Mouse (Mus musculus) adrenal gland, adult 8-10 months (tissue): ENCODE measurements around the gene Tmigd3. TPM values are rescaled to one million over a fixed set of nuclear protein-coding genes. Genes with fewer than 3 reads are reported as not detected.
A peak's percentile ranks its signal among the peaks of the same experiment; 100 is the strongest.

Source experiments
- DNase-seq: peaks from one replicate; pipeline ENCODE4 v3.0.0; 2022
- total RNA-seq, 4 experiments: library from RNA; stranded (reverse); gene quantifications; 2 replicates each; pipeline ENCODE4 v1.2.4; 2022

Gene Tmigd3
- total RNA-seq, 4 experiments from 2014 or later: not detected

DNA sequence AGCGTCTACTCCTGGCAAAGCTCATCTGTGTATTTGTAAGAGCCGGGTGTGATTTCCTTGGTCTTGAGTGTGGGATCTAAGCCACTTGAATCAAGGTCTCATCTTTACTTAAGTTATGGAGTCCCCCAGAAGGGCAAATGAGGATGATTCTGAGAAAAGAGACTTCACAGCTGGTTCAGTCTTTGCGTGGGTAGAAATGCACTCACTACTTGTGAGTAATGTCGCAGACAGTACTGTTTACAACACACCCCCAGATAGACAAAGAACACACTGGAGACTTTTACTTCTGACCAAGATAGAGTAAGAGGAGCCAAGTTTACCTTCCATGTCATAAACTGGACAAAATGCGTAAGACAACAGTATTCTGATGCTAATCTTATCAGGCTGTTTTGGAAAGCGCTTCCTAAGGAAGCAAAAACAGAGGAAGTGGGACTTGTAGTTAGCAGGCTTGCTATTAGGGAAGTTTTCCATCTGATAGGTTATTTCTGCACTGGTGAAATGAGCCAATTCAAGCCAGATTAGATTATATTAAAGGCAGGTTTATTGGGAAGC, 6.6 kb downstream of the Tmigd3 start:
- no peak for DNase-seq

DNA sequence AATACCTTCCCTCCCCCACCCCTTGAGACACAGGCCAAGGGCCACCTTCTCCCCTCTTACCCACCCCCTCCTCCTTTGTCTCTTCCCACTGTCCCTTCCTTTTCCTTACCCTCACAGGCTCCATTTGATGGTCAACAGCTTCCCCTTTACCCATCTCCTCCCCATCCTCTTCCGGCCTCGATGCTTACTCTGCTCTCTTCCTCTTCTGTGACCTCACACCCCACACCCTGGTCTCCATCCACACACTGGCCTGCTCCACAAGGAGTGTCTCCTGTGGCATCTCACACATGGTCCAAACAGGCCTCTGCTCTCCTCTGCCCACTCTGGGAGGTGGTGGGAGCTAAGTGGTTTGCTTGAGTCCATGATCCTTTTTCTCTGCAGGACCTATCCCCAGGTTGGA, 7.2 kb downstream of the Tmigd3 start:
- DNase-seq: no peak

DNA sequence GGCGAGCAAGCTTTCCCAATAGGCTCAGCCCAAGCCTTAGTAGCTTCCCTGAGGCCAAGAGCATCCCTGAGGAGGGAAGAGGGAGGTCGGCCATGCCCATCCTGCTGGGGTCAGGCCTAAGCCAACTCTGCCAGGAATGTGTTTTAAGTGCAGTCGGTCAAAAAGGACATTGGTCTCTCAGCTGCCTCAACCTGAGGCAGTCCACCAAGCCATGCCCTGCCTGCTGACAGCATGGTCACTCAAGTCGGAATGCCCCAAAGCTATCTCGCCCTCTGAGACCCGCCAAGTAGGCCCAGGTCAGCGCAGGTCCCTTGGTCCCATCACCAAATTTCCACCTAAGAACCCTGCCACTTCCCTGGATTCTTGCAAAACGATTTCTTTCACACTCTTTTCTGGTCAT, 8.0 kb downstream of the Tmigd3 start:
- DNase-seq: no peak

DNA sequence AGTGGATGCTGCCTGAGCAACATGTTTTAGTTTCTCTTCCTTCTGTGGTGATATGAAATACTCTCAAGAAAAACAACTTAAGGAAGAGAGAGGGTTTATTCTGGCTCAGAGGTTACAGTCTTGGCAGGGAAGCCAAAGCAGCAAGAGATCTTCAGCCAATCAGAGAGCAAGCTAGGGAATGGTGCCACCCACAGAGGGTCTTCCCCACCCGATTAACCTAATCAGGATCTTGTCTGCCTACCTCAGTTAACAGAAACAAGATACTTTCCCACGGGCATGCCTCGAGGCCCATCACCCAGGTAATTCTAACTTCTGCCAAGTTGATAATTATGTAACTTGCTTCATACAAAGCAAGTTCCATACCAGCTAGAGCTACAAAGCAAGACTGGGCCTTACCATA, 9.7 kb downstream of the Tmigd3 start:
- DNase-seq: no peak

DNA sequence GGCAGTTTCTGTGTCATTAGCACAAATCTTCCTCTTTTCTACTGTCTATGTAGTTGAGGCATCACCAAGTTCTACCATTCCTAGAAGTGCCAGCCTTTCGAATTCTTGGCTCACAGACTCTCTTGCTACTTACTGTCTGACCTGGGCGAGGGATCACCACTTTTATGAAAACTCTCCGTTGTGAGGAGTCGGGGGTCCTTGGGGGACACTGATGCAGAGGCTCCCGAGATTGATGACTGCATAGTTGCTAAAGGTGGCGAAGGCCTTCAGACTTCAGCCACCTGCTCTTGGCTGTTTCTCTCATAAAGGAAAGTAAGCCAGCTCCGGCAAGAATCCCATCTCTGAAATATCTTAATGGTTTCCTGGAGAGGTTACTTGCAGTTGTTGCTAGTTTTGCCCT, 11.4 kb downstream of the Tmigd3 start:
- no peak for DNase-seq

DNA sequence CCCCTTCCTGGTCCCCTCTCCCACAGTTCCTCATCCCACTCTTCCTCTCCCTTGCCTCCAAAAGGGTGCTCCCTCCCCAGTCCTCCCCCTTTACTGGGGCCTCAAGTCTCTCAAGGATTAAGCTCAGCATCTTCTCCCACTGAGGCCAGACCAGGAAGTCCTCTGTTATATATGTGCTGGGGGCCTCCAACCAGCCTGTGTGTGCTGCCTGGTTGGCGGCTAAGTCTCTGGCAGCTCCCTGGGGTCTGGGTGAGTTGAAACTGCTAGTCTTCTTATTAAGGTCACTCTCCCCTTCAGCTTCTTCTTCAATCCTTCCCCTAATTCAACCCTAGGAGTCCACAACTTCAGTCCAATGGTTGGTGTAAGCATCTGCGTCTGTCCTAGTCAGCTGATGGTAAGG, 12.4 kb downstream of the Tmigd3 start:
- no peak for DNase-seq

DNA sequence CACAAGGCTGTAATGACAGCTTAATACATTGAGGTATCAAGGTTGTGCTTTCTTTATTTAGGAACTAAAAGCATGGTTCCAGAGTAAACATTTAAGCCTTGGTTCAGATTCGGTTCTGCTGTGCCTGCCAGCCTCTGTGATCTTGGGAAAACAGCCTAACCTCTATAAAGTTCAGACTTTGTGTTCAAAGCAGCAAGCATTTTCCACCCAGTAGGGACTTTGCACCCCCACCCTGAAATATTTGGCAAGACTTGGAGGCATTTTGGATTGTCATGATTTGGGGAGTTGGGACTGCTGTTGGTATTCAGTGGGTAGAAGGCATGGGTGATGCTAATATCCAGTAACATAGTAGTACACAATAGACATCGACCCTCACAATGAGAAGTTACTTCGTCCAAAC, 18.3 kb downstream of the Tmigd3 start:
- DNase-seq: no peak

DNA sequence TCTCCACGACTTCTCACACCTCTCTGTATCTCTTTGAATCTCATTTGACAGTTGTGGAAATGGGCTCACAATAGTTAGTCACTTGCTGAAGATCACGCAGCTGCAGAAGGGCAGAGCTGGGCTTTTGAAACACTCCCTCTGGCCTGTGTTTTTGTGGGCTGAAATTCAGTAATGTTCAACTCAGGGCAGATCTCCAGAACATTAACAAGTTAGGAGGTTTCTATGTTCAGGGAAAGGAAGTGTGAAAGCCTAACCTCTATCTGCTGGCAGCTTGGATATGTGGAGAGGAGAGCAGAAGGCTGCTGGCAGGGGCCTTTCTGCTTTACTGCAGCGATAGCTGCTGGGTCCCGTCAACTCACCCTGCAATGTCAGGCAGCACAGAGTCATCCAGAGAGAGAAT, 19.5 kb downstream of the Tmigd3 start:
- DNase-seq: no peak

DNA sequence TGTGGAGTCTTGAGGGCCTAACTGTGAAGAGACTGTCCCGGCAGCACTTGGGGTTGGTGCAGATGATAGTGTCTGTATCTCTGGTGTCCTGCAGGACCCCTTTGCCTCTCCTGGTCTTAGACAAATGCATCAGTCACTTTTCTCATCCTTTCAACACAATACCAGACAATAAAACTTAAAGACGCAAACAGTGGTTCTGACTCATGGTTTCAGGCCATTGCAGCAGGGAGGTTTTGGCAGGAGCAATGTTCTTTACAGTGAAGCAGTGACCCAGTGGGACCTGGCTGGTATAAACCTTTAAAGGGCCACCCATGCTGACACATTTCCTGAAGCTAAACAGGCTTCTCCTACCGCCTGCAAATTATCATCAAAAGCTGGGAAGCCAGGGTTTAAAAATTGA, 20.4 kb downstream of the Tmigd3 start:
- no peak for DNase-seq

DNA sequence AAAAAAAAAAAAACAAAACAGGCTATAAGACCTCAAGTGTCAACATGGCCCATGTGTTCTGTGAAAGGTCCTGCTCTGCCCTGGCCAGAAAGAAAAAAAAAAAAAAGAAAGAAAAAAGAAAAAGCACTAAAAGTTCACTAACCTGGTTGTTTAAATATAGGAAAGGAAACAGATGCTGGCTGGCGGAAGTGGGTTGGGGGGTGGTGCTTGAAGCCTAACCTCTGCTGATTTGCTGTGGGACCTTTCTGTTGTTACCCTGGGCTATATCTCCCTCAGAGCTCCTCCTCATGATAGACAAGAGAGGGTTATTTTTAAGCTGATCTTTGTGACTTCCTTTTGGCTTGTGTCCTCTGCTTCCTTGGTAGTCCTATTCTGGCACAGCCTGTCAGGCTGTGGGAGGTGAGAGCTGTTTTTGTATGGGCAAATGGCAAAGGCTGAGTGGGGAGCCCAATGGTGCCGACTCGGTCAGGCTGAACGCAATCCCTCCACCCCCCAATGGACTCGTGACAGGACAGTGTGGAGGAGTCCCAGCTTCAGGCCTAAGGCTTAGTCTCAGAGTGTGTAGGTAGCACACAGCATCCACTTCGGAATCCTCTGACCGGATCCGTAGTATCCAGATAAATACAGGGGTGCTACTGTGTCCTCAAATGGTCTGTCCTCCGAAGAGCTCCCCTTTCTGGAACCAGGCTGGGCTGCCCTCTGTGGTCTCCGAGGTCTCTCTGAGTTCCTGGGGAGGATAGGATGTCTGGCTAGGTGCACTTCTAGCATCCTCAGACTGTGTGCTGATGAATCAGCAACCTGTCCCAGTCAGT, 21.3 kb downstream of the Tmigd3 start:
- no peak for DNase-seq

DNA sequence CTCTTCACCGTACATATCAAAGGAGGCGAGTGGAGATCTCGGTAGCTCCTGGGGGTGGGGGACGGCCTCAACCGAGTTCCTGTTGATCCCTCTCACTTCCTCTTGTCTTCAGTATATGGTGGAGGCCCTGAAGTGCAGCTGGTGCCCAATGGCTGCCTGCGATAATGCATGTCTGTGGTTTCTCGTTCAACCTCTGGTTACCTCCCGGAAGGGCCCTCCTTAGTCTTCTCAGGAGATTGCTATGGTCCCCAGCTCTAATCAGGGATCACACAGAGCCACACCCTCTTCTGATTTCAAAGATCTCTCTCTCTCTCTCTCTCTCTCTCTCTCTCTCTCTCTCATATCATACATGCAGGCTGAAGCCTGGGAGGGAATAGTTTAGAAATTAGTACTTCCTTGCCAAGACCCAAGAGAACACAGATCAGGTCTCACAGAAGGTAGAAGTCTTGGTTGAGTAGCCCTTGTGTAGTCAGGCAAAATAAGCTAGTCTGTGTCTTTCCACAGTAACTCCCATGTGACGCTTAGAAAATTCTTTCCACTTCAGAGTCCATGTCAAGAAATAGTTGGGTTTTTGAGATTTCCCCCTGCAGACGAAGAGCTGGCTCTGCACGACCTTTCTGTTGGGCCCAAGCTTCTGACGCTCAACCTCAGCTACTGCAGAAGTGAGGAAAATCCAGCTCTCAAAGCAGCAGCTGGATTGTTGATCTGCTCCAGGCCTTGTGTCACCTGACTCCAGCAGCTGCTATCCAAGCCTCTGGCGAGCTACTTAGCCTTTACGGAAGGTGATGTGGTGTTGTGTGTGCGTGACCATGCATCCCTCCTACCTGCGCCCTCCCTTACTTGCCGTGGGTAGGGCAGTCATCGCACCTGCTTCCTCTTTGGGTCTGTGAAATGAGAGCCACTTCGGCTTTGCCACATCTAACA, 22.1 kb downstream of the Tmigd3 start:
- DNase-seq: no peak

DNA sequence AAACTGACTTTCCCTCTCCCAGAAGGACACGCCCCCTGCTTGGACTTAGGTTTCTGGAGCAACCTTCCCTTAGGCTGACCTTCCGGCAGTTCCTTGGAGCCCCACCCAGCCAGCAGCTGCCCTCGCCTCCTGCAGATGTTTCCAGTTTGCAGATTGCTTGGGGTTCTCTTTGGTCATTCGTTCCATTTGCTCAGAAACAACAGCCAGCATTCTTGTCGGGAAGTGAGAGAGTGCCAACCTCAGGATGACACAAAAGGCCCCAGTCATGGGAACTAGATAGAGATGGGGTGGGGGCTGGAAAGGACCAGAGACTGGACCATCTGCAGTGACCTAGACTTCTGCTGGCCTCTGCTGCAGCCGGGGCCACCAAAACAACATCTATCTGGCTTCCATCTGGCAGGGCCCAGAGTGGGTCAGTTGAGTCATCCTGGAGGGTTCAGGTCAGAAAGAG, 23.3 kb downstream of the Tmigd3 start:
- DNase-seq: peak; percentile 51

DNA sequence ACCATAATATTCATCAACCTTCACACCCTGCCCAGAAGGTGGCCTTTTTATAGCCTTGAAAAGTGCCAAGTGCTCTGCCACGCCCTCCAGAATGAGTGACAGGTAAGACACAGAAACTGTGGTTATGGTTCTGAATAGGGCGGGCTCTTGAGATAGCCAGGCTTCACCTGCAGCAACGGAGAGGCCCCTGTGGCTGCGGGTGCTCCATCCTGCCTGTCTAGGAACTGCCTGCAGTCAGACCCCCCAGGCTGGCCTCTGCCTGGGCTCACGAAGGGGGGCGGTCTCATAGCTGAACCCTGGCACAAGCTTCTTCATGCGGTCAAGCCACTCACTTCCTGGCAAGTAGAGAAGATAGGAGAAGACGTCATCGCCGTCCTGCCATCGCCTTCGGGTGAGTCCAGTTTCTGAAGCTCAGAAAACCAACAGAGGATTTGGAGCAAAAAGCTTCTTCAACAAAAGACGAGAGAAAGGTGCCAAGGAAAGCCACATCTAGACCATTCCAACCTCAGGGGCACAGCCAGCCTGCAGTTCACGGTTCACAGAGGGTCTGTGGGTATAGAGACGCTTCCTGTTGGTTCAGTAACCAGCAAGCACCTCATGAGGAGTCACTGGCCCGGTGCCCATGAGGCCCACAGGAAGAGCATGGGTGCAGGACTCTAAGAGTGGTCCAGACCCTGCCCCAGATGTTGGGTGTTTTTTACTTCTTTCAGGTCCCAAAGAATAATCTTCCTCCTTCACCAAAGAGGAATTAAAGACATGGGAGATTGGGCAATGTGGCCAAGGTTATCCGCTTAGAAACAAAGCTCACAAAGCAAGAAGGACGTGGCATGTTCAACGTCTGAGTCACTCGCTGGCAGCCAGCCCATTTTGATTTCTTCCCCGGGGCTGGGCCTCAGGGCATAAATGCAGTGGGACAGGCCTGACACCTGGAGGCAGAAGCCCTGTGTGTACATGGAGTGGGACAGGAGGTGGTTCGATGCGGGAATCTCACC, 24.2 kb downstream of the Tmigd3 start:
- peak; percentile 98 for DNase-seq

DNA sequence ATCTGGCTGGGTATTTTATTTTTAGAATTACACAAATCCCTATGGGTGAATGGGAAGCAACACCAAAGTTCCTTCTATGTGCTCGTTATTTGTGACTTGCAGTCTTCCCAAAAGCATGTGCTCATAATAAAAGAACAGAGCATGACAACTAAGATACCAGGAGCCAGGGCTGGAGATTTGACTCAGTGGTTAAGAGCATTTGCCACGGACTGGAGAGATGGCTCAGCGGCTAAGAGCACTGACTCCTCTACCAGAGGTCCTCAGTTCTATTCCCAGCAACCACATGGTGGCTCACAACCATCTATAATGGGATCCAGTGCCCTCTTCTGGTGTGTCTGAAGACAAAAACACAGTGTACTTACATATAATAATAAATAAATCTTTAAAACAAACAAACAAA, 26.1 kb downstream of the Tmigd3 start:
- no peak for DNase-seq

DNA sequence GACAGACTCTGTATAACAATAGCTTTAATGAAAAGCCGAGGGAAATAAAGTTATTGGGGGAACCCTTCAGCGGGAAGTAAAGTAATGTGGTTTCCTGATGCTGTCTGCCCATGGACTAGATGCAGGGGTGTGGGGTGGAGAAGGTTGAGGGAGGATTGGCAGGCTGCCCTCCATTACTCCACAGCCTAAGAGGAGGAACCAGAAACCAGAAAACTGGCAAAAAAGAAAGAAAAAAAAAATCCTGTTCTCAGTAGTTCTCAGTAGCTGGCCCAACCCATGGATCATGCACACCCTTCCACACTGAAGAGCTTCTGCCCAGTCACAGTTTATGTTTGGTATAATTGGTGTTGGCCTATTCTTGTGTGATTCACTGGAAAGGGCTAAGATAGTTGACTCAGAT, 27.6 kb downstream of the Tmigd3 start:
- no peak for DNase-seq

DNA sequence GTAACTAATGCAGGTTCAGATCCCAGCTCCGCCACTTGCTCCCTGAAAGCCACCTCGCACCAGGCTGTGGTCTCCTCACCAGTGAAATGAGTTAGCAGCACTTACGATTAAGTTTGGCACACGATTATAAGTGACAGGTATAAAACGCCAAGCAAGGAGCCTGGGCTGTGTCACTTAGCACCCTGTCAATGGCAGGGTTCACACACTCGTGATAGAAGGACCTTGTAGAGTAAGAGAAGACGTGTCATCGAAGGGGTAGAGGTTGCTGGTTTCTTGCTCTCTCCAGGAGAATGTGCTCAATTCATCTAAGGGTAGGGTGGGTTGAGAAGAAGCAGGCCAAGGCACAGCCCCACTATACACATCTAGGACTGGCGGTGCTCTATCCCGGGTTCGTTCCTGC, 28.2 kb downstream of the Tmigd3 start:
- no peak for DNase-seq

DNA sequence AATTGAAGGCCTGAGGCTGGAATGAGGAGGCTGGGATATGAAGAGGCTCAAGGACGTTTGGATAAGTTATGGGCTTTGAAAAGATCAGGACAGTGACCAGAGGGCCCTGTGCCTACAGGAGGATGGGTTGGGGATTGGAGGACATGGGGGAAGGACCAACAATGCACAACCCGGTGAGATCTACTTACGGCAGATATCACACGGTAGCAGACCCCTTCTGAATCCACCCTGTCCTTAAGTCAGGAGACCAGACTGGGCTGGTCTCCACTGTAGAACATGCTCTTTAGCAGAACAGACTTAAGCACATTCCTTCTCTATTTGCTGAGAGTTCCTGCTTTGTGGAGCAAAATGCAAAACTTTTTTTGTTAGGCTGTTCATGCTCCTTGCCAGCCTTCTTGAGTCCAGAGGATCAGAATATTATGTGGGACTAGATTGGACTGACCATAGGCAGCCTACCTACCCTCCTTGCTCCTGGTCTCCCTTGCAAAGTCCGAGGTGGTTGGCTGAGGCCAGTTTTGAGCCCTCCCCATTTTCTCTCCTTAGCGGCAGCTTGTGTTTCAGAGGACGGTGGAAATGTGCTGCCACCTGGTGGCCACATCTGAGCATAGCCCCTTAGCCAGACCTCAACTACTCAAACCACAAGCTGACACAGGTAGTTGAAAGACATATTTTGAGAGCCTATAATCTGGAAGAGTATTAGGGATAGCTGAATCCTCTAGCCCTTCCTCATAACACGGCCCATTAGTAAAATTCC, 28.9 kb downstream of the Tmigd3 start:
- DNase-seq: peak; percentile 68

DNA sequence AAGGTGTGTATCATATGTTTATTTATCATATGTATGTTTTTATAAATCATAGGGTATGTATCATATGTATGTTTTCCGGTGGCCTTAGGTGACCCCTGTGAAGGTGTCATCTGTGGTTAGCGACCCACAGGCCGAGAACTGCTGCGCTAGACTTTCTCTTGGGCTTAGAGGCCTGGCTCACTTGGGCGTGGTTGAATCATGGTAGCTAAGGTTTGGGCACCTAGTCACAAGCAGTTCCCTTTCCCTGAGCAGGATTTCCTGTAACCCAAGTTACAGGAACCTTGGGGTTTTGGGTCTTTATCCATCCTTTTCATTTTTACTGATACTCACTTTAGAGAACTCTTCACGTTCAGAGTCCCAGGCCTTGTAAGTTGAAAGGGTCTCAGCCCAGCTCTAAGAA, 29.6 kb downstream of the Tmigd3 start:
- no peak for DNase-seq

DNA sequence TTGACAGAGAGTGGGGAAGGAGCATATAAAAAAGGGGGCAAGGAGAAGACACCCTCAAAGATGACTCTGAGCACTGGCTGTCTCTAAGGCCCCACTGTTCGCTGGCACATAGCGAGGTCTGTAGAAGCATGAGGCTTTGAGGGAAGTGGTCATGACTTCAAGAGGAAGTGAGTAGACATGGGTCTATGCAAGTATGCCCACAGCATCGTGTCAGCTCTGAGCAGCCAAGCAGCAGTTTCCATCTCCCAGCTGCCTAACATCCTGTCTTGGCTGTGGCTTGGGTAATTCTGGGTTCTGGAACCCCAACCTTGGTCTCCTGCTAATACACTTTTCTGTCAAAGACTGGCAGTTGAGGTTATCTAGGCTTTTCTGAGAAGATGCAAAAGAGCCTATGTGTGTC, 30.0 kb downstream of the Tmigd3 start:
- DNase-seq: no peak

DNA sequence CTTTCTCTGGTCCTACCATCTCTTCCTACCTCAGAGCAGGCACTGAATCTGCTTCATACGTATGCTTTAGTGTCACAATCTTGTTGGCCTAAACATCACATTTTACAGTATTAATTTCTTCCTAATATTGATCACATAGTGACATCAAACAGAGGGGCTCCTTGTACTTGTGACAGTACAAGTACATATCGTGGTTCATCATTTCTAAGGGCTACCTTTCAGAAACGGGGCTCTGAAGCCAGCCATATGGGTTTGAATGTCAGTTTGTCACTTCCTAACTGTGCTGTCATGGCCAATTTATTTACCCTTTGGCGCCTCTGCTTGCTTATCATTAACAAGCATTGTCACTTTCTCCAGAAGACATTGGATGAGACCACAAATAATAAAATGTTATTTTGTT, 30.8 kb downstream of the Tmigd3 start:
- no peak for DNase-seq

DNA sequence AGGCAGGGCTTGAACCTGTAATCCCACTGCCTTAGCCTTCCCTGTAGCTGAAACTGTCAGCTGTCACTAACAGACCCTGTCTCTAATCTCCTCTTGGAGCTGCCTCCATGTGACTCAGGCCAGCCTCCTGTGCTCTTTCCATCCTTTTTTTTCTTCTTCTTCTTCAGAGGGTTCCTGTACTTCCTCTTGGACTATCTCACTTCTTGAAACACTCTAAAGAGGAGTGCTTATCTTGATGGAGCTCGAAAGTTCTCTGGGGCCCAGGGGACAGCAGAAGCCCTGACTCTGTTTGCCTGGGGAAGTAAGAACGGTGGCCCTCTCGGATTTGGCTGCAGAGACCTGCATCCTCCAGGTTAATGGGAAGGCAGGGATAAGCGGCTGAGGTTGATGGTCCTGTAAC, 33.5 kb downstream of the Tmigd3 start:
- DNase-seq: no peak
